ENCODE assay signal across 13 mouse cellular contexts in genomic region chr10:22608273-22608672, GRCm38 (mm10). TPM values are rescaled to one million over a fixed set of nuclear protein-coding genes. Genes with fewer than 3 reads are reported as not detected.
A peak's percentile ranks its signal among the peaks of the same experiment; 100 is the strongest.
DNase-seq lines count a peak whose midpoint lies in the region; ATAC-seq lines count a peak whose summit lies in the region.
"Had no signal": no experiment of that assay in that cellular context is flagged by ENCODE, and none has a peak within 500 bp of the region (broad histone marks: within the 10 kb centered on the region; RNA-seq: fewer than 3 reads in every experiment).

No protein-coding gene starts in this region.

- no peak for ATAC-seq in heart, embryonic 13.5 days (ENCODE audit: extremely low read depth, insufficient number of reproducible peaks, low FRiP score, low TSS enrichment)
- no peak for ATAC-seq in heart, embryonic 11.5 days (replicated peaks; ENCODE audit: insufficient number of reproducible peaks, low FRiP score, low TSS enrichment)
- ATAC-seq in forebrain, embryonic 14.5 days = 0 out of 2 replicates have a peak, but pooled peaks have one; percentile 4
- peak; percentile 80 for ATAC-seq in limb, embryonic 13.5 days (ENCODE audit: low FRiP score, low read depth)
- peak; percentile 46; the same call in 1 of the 2 replicates for ATAC-seq in neural tube, embryonic 13.5 days (ENCODE audit: low read depth)
- ATAC-seq: intestine, embryonic 16.5 days; liver, postnatal 0 days had no signal

- intact Hi-C loops in left cerebral cortex, postnatal 14 days (cut with DNase I) = no loop called here

- no peaks in the 10 kb centered on the region for H3K36me3 ChIP-seq in heart, embryonic 13.5 days
- no peaks in the 10 kb centered on the region for H3K36me3 ChIP-seq in heart, embryonic 11.5 days (ENCODE audit: control insufficient read depth, insufficient read depth, low read length)
- H3K36me3 ChIP-seq in forebrain, embryonic 14.5 days (ENCODE audit: control insufficient read depth, insufficient read depth, low read length) = no peaks in the 10 kb centered on the region
- no peaks in the 10 kb centered on the region for H3K36me3 ChIP-seq in limb, embryonic 13.5 days
- no peaks in the 10 kb centered on the region for H3K36me3 ChIP-seq in neural tube, embryonic 13.5 days
- H3K36me3 ChIP-seq: G1E; neural tube, embryonic 12.5 days had no signal

- no peak overlapping the region for H3K27ac ChIP-seq in heart, embryonic 13.5 days (replicated peaks)
- H3K27ac ChIP-seq in heart, embryonic 11.5 days (ENCODE audit: low read depth, low read length) = no peak overlapping the region
- peak overlapping the region; percentile 78; the same call in 1 of the 2 replicates for H3K27ac ChIP-seq in forebrain, embryonic 14.5 days (ENCODE audit: low read depth, low read length)
- H3K27ac ChIP-seq in limb, embryonic 13.5 days = no peak overlapping the region
- H3K27ac ChIP-seq in neural tube, embryonic 13.5 days (replicated peaks) = no peak overlapping the region
- H3K27ac ChIP-seq: macrophage; neural tube, embryonic 12.5 days had no signal

- no peak overlapping the region for H3K9ac ChIP-seq in heart, embryonic 13.5 days
- no peak overlapping the region for H3K9ac ChIP-seq in heart, embryonic 11.5 days (ENCODE audit: low read depth, low read length)
- H3K9ac ChIP-seq in forebrain, embryonic 14.5 days (ENCODE audit: low read length) = no peak overlapping the region
- H3K9ac ChIP-seq in limb, embryonic 13.5 days = no peak overlapping the region
- H3K9ac ChIP-seq in neural tube, embryonic 13.5 days = no peak overlapping the region
- H3K9ac ChIP-seq: liver, postnatal 0 days had no signal

- no peaks in the 10 kb centered on the region for H3K9me3 ChIP-seq in heart, embryonic 13.5 days
- H3K9me3 ChIP-seq in heart, embryonic 11.5 days (replicated peaks; ENCODE audit: control insufficient read depth, low read length) = no peaks in the 10 kb centered on the region
- H3K9me3 ChIP-seq in forebrain, embryonic 14.5 days (replicated peaks; ENCODE audit: control insufficient read depth, low read length) = no peaks in the 10 kb centered on the region
- no peaks in the 10 kb centered on the region for H3K9me3 ChIP-seq in limb, embryonic 13.5 days
- H3K9me3 ChIP-seq in neural tube, embryonic 13.5 days = no peaks in the 10 kb centered on the region
- H3K9me3 ChIP-seq: G1E; neural tube, embryonic 12.5 days had no signal

- no peak for DNase-seq in forebrain, embryonic 14.5 days (ENCODE audit: low spot score)
- no peak for DNase-seq in left cerebral cortex, postnatal 14 days (ENCODE audit: low spot score in 2 of 2)
- DNase-seq in thymus, postnatal 4 days = no peak
- DNase-seq in thymus, postnatal 36 days = no peak
- DNase-seq: liver, postnatal 0 days had no signal

- no peaks in the 10 kb centered on the region for H3K27me3 ChIP-seq in heart, embryonic 13.5 days (replicated peaks)
- no peaks in the 10 kb centered on the region for H3K27me3 ChIP-seq in heart, embryonic 11.5 days (ENCODE audit: control insufficient read depth, insufficient read depth, low read length)
- H3K27me3 ChIP-seq in forebrain, embryonic 14.5 days (replicated peaks; ENCODE audit: control insufficient read depth, insufficient read depth, low read length) = no peaks in the 10 kb centered on the region
- H3K27me3 ChIP-seq in limb, embryonic 13.5 days = no peaks in the 10 kb centered on the region
- H3K27me3 ChIP-seq in neural tube, embryonic 13.5 days = no peaks in the 10 kb centered on the region
- H3K27me3 ChIP-seq: neural tube, embryonic 12.5 days had no signal

- H3K4me3 ChIP-seq in heart, embryonic 13.5 days = no peak overlapping the region
- H3K4me3 ChIP-seq in heart, embryonic 11.5 days (ENCODE audit: low read depth, low read length) = no peak overlapping the region
- H3K4me3 ChIP-seq in forebrain, embryonic 14.5 days (ENCODE audit: low read depth, low read length) = no peak overlapping the region
- no peak overlapping the region for H3K4me3 ChIP-seq in limb, embryonic 13.5 days
- no peak overlapping the region for H3K4me3 ChIP-seq in neural tube, embryonic 13.5 days
- H3K4me3 ChIP-seq: neural tube, embryonic 12.5 days had no signal

- WGBS in heart, embryonic 13.5 days = 71% methylated on average over 5 of the region's 5 CpGs
- WGBS in heart, embryonic 11.5 days (ENCODE audit: insufficient replicate concordance) = 67% methylated on average over 5 of the region's 5 CpGs
- 77% methylated on average over 5 of the region's 5 CpGs for WGBS in forebrain, embryonic 14.5 days
- WGBS in limb, embryonic 13.5 days = 29% methylated on average over 5 of the region's 5 CpGs
- WGBS in neural tube, embryonic 13.5 days = 43% methylated on average over 5 of the region's 5 CpGs

- no peaks in the 10 kb centered on the region for H3K4me1 ChIP-seq in heart, embryonic 13.5 days
- H3K4me1 ChIP-seq in heart, embryonic 11.5 days (ENCODE audit: control insufficient read depth, insufficient read depth, low read length) = no peaks in the 10 kb centered on the region
- peaks cover 7% of the 10 kb centered on the region for H3K4me1 ChIP-seq in forebrain, embryonic 14.5 days (ENCODE audit: control insufficient read depth, insufficient read depth, low read length)
- peaks cover 22% of the 10 kb centered on the region for H3K4me1 ChIP-seq in limb, embryonic 13.5 days
- H3K4me1 ChIP-seq in neural tube, embryonic 13.5 days (replicated peaks) = peaks cover 13% of the 10 kb centered on the region

- 0 out of 2 replicates have a peak overlapping the region, but pooled peaks have one; percentile 65 for H3K4me2 ChIP-seq in heart, embryonic 13.5 days
- no peak overlapping the region for H3K4me2 ChIP-seq in heart, embryonic 11.5 days
- no peak overlapping the region for H3K4me2 ChIP-seq in forebrain, embryonic 14.5 days (ENCODE audit: low read length)
- no peak overlapping the region for H3K4me2 ChIP-seq in limb, embryonic 13.5 days (replicated peaks)
- no peak overlapping the region for H3K4me2 ChIP-seq in neural tube, embryonic 13.5 days

RNA-seq across cellular contexts. Expression of gene Slc2a12, which starts 36.5 kb away (rescaled TPM):
- polyA plus RNA-seq in heart, embryonic 13.5 days (2015; fragmentation: Nextera tagmentation; extraction: Ambion mirVana) = 1.7 and 1.8 TPM in 2 replicates
- polyA plus RNA-seq in heart, embryonic 11.5 days (2014; fragmentation: Nextera tagmentation; extraction: Ambion mirVana) = 1.9 and 2.5 TPM in 2 replicates
- 4.5 and 6.8 TPM in 2 replicates for polyA plus RNA-seq in forebrain, embryonic 14.5 days (2014; fragmentation: Nextera tagmentation; extraction: Ambion mirVana)
- polyA plus RNA-seq in limb, embryonic 13.5 days (2015; fragmentation: Nextera tagmentation; extraction: Ambion mirVana) = 1.8 and 2.2 TPM in 2 replicates
- polyA plus RNA-seq in neural tube, embryonic 13.5 days (2015; fragmentation: Nextera tagmentation; extraction: Ambion mirVana) = 1.4 and 1.6 TPM in 2 replicates
- 1 to 10 TPM; 3.5 to 3.7 TPM for total RNA-seq in left cerebral cortex, postnatal 14 days (2021)
- polyA plus RNA-seq: G1E; liver, postnatal 0 days had no signal

Comparison
In these comparisons a context has a peak if more than half of its experiments do, and no peak if none do; other contexts are left out.
1. ATAC-seq: peak in forebrain, embryonic 14.5 days (single experiment), limb, embryonic 13.5 days (single experiment) and neural tube, embryonic 13.5 days (single experiment); none in heart, embryonic 13.5 days (single experiment) and heart, embryonic 11.5 days (single experiment).